8 mouse cellular contexts compared by ENCODE assay signal in genomic region chr1:180194781-180195471, GRCm38 (mm10). TPM values are rescaled to one million over a fixed set of nuclear protein-coding genes. Genes with fewer than 3 reads are reported as not detected.
DNase-seq lines count a peak whose midpoint lies in the region; ATAC-seq and TF ChIP-seq lines count a peak whose summit lies in the region.

No protein-coding gene starts in this region.

- peak overlapping the region; percentile 99 for H3K4me2 ChIP-seq in forebrain, postnatal 0 days (ENCODE audit: low read depth)
- H3K4me2 ChIP-seq in hindbrain, embryonic 11.5 days (replicated peaks; ENCODE audit: low read depth, low read length), result peak overlapping the region; percentile 91
- peak overlapping the region; percentile 84 for H3K4me2 ChIP-seq in limb, embryonic 11.5 days (ENCODE audit: low read depth, severe bottlenecking)

- H3K4me3 ChIP-seq in forebrain, postnatal 0 days (ENCODE audit: low read depth, low read length), result peak overlapping the region; percentile 59
- peak overlapping the region; percentile 57 for H3K4me3 ChIP-seq in hindbrain, embryonic 11.5 days (ENCODE audit: low read depth, low read length)
- H3K4me3 ChIP-seq in limb, embryonic 11.5 days (ENCODE audit: low read depth, low read length), result peak overlapping the region; percentile 52

- no peaks in the 10 kb centered on the region for H3K9me3 ChIP-seq in forebrain, postnatal 0 days (ENCODE audit: low read length)
- H3K9me3 ChIP-seq in hindbrain, embryonic 11.5 days (ENCODE audit: control insufficient read depth, low read length), result no peaks in the 10 kb centered on the region
- no peaks in the 10 kb centered on the region for H3K9me3 ChIP-seq in limb, embryonic 11.5 days (ENCODE audit: control insufficient read depth, low read length)

- 29% methylated on average over 9 of the region's 9 CpGs for WGBS in forebrain, postnatal 0 days
- 33% methylated on average over 9 of the region's 9 CpGs for WGBS in hindbrain, embryonic 11.5 days
- 32% methylated on average over 9 of the region's 9 CpGs for WGBS in limb, embryonic 11.5 days

- no peak overlapping the region for H3K27ac ChIP-seq in forebrain, postnatal 0 days (ENCODE audit: low read depth, low read length)
- no peak overlapping the region for H3K27ac ChIP-seq in hindbrain, embryonic 11.5 days (ENCODE audit: low read depth, low read length)
- H3K27ac ChIP-seq in limb, embryonic 11.5 days (replicated peaks; ENCODE audit: low read depth, low read length), result no peak overlapping the region

- H3K4me1 ChIP-seq in forebrain, postnatal 0 days (ENCODE audit: insufficient read depth), result peaks cover 6% of the 10 kb centered on the region; the same call in 1 of the 2 replicates
- H3K4me1 ChIP-seq in hindbrain, embryonic 11.5 days (replicated peaks; ENCODE audit: control insufficient read depth, insufficient read depth, low read length), result peaks cover 2% of the 10 kb centered on the region
- H3K4me1 ChIP-seq in limb, embryonic 11.5 days (ENCODE audit: control insufficient read depth, insufficient read depth, low read length), result 0 out of 2 replicates have a peak, but pooled peaks cover 3% of the 10 kb centered on the region

- no peak for TF ChIP-seq POLR2A in brain, embryonic 14.5 days (IDR thresholded peaks at IDR 0.05; ENCODE audit: borderline replicate concordance, extremely low read depth, insufficient read depth, insufficient read length, poor library complexity, severe bottlenecking)

- no peak for DNase-seq in cerebellum, postnatal 4 days (ENCODE audit: low spot score in 2 of 2)
- peak; percentile 14 for DNase-seq in brain, embryonic 14.5 days (ENCODE audit: low read depth)
- DNase-seq in forebrain, postnatal 0 days, result peak; percentile 2
- DNase-seq in hindbrain, embryonic 11.5 days (ENCODE audit: low spot score), result peak; percentile 37
- peak; percentile 42 for DNase-seq in limb, embryonic 11.5 days (ENCODE audit: low spot score)
- DNase-seq in mesoderm, embryonic 11.5 days (ENCODE audit: low read depth, low spot score), result peak; percentile 51
- DNase-seq in spleen, postnatal 36 days (ENCODE audit: low spot score in 2 of 2), result peak; percentile 47 to 60

- no peaks in the 10 kb centered on the region for H3K36me3 ChIP-seq in forebrain, postnatal 0 days (ENCODE audit: insufficient read depth)
- no peaks in the 10 kb centered on the region for H3K36me3 ChIP-seq in hindbrain, embryonic 11.5 days (ENCODE audit: control insufficient read depth, insufficient read depth, low read length)
- no peaks in the 10 kb centered on the region for H3K36me3 ChIP-seq in limb, embryonic 11.5 days (ENCODE audit: control insufficient read depth, insufficient read depth, low read length)

- H3K27me3 ChIP-seq in forebrain, postnatal 0 days (ENCODE audit: insufficient read depth, low read length), result no peaks in the 10 kb centered on the region; the same call in 1 of the 2 replicates
- no peaks in the 10 kb centered on the region for H3K27me3 ChIP-seq in hindbrain, embryonic 11.5 days (ENCODE audit: control insufficient read depth, insufficient read depth, low read length)
- no peaks in the 10 kb centered on the region for H3K27me3 ChIP-seq in limb, embryonic 11.5 days (ENCODE audit: control insufficient read depth, insufficient read depth, low read length)

- 0 out of 2 replicates have a peak overlapping the region, but pooled peaks have one; percentile 31 for H3K9ac ChIP-seq in forebrain, postnatal 0 days
- H3K9ac ChIP-seq in hindbrain, embryonic 11.5 days (ENCODE audit: low read depth, low read length), result peak overlapping the region; percentile 40
- no peak overlapping the region for H3K9ac ChIP-seq in limb, embryonic 11.5 days (ENCODE audit: low read length)

- TF ChIP-seq CTCF in brain, embryonic 14.5 days (IDR thresholded peaks at IDR 0.05; ENCODE audit: borderline replicate concordance, extremely low read depth, insufficient read depth, insufficient read length), result no peak
- TF ChIP-seq CTCF in forebrain, postnatal 0 days (IDR thresholded peaks at IDR 0.05; ENCODE audit: low read depth), result no peak

- ATAC-seq in cerebellum, adult (ENCODE audit: insufficient number of reproducible peaks, low FRiP score, low TSS enrichment), result peak; percentile 22
- no peak for ATAC-seq in forebrain, postnatal 0 days
- no peak for ATAC-seq in hindbrain, embryonic 11.5 days (ENCODE audit: low FRiP score)
- no peak for ATAC-seq in limb, embryonic 11.5 days (ENCODE audit: insufficient number of reproducible peaks, low FRiP score, low TSS enrichment, low read depth)

RNA-seq across cellular contexts. Expression of gene Coq8a, which starts 4.5 kb away (rescaled TPM):
- 2.9 and 3.2 TPM in 2 replicates for polyA plus RNA-seq in brain, embryonic 14.5 days (2012; rRNA removed)
- total RNA-seq in forebrain, postnatal 0 days (2014; rRNA removed), result 1.8 and 3.2 TPM in 2 replicates
- 7.1 and 7.3 TPM in 2 replicates for polyA plus RNA-seq in forebrain, postnatal 0 days (2015; fragmentation: Nextera tagmentation; extraction: Ambion mirVana)
- 1.7 and 2.3 TPM in 2 replicates for polyA plus RNA-seq in hindbrain, embryonic 11.5 days (2014; fragmentation: Nextera tagmentation; extraction: Ambion mirVana)
- polyA plus RNA-seq in limb, embryonic 11.5 days (2014; fragmentation: Nextera tagmentation; extraction: Ambion mirVana), result 2.0 and 2.3 TPM in 2 replicates

Comparison
In these comparisons a context has a peak if more than half of its experiments do, and no peak if none do; other contexts are left out.
1. DNase-seq: peak in brain, embryonic 14.5 days (single experiment), forebrain, postnatal 0 days (single experiment), hindbrain, embryonic 11.5 days (single experiment), limb, embryonic 11.5 days (single experiment), mesoderm, embryonic 11.5 days (single experiment) and spleen, postnatal 36 days (2 of 2); none in cerebellum, postnatal 4 days (0 of 2).
2. Peak in every context shown above with its lines, with median percentiles within 50 percentile points of each other: H3K4me2 ChIP-seq and H3K4me3 ChIP-seq.